Mouse (Mus musculus): ENCODE measurements around the gene Dlgap1.
"Not testable (repeated sequence)": the region's sequence is repeated elsewhere in the genome, so short reads cannot be mapped to it uniquely, and the experiment has no call there.

The Dlgap1 gene

GRCm38 (mm10) chr17:70525990-70526389 lies 557.1 kb downstream of the Dlgap1 start:
- in situ Hi-C loops (cut with MboI): no loop called here

- in situ Hi-C loops (cut with MboI): no loop called here
Measured at GRCm38 (mm10) chr17:70527101-70527500, 558.2 kb downstream of the Dlgap1 start.

- in situ Hi-C loops (cut with MboI): no loop called here
Measured at GRCm38 (mm10) chr17:70528196-70529187, 559.6 kb downstream of the Dlgap1 start.

- in situ Hi-C loops (cut with MboI): no loop called here
Measured at GRCm38 (mm10) chr17:70534321-70534720, 565.4 kb downstream of the Dlgap1 start.

GRCm38 (mm10) chr17:70541816-70542215 lies 572.9 kb downstream of the Dlgap1 start:
- in situ Hi-C loops (cut with MboI): no loop called here

GRCm38 (mm10) chr17:70550793-70551192 lies 581.9 kb downstream of the Dlgap1 start:
- in situ Hi-C loops (cut with MboI): no loop called here

GRCm38 (mm10) chr17:70561547-70561946 lies 592.7 kb downstream of the Dlgap1 start:
- in situ Hi-C loops (cut with MboI): no loop called here

GRCm38 (mm10) chr17:70570848-70571247 lies 602.0 kb downstream of the Dlgap1 start:
- in situ Hi-C loops (cut with MboI): no loop called here

GRCm38 (mm10) chr17:70583042-70583441 lies 614.2 kb downstream of the Dlgap1 start:
- in situ Hi-C loops (cut with MboI): no loop called here

- in situ Hi-C loops (cut with MboI): no loop called here
Measured at GRCm38 (mm10) chr17:70586735-70587425, 618.0 kb downstream of the Dlgap1 start.

- in situ Hi-C loops (cut with MboI): not testable (repeated sequence)
Measured at GRCm38 (mm10) chr17:70587975-70588630, 619.2 kb downstream of the Dlgap1 start.

GRCm38 (mm10) chr17:70588691-70589090 lies 619.8 kb downstream of the Dlgap1 start:
- in situ Hi-C loops (cut with MboI): no loop called here

- in situ Hi-C loops (cut with MboI): no loop called here
Measured at GRCm38 (mm10) chr17:70589140-70589539, 620.3 kb downstream of the Dlgap1 start.

GRCm38 (mm10) chr17:70590506-70590905 lies 621.6 kb downstream of the Dlgap1 start:
- in situ Hi-C loops (cut with MboI): no loop called here

GRCm38 (mm10) chr17:70594277-70594676 lies 625.4 kb downstream of the Dlgap1 start:
- in situ Hi-C loops (cut with MboI): no loop called here

GRCm38 (mm10) chr17:70596326-70596725 lies 627.5 kb downstream of the Dlgap1 start:
- in situ Hi-C loops (cut with MboI): no loop called here

GRCm38 (mm10) chr17:70600462-70600861 lies 631.6 kb downstream of the Dlgap1 start:
- in situ Hi-C loops (cut with MboI): no loop called here

GRCm38 (mm10) chr17:70602051-70602450 lies 633.2 kb downstream of the Dlgap1 start:
- in situ Hi-C loops (cut with MboI): no loop called here

GRCm38 (mm10) chr17:70605659-70606058 lies 636.8 kb downstream of the Dlgap1 start:
- in situ Hi-C loops (cut with MboI): no loop called here

GRCm38 (mm10) chr17:70612171-70612570 lies 643.3 kb downstream of the Dlgap1 start:
- in situ Hi-C loops (cut with MboI): no loop called here

- in situ Hi-C loops (cut with MboI): no loop called here
Measured at GRCm38 (mm10) chr17:70613897-70614296, 645.0 kb downstream of the Dlgap1 start.

- in situ Hi-C loops (cut with MboI): no loop called here
Measured at GRCm38 (mm10) chr17:70614407-70615060, 645.7 kb downstream of the Dlgap1 start.
